Mouse (Mus musculus) kidney, postnatal 10 days (tissue): ENCODE measurements around the gene Il22ra1.
"Not testable (repeated sequence)": the region's sequence is repeated elsewhere in the genome, so short reads cannot be mapped to it uniquely, and the experiment has no call there.

ENCODE experiments used
- DNase-seq: peaks from one replicate; pipeline ENCODE4 v3.0.0; 2021; ENCODE audit warnings: mixed read lengths

The Il22ra1 gene

DNA sequence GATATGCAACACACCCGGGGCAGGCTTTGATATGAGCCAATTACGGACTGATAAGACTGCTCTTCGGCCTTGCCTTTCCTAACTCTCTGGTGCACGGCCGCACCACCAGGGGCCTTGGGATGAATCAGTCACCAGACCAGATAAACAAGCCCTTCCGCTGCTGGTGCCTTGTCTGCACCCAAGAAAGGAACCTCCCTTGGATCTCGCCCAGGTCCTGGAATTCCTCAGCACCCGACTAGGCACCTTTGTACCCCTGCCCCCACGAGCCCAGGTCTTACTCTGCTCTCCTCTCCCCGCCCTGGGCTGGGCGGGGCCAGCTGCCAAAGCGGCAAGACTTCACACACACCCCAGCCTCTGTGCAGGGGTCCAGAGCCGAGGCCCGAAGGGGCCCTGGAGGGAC lies at the start of gene Il22ra1:
Gene Il22ra1 (plus strand): TSS at position 356 of the 400 bp plus-strand sequence.
- DNase-seq = peak; percentile 77

DNA sequence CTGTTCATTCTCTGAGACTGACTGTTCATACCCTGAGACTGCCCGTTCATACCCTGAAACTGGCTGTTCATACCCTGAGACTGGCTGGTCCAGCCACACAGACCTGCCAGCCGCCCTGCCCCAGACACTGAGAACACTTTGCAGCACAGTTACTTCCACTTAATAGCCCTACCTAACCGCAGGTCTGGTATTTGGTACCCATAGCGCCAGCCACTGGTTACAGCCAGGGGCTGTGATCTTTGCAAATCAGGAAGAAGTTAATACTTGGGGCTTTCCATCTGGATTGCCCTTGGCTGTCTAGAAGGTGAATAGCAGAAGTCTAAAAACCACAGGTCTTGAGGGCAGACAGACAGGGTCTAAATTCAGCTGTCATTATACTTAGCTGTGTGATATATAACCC lies 48.7 kb upstream of the Il22ra1 start:
- no peak for DNase-seq

DNA sequence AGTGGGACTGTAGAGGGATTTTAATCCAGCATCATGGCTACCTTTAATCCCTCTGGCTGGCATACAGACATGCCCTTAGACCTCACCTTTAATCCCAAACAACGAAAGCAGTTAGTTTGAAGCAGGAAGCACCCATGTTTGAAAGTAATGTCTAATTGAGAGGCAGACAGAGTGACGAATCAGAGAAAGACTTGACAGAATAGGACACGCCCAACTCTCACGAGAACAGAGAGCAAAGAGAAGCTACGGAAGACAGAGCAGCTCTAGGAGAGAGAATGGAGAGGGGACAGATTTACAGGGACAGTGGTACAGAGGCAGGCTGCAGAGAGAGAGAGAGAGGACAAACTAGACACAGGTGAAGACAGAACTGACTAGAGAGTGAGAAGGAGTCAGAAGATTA lies 46.2 kb upstream of the Il22ra1 start:
- no peak for DNase-seq

DNA sequence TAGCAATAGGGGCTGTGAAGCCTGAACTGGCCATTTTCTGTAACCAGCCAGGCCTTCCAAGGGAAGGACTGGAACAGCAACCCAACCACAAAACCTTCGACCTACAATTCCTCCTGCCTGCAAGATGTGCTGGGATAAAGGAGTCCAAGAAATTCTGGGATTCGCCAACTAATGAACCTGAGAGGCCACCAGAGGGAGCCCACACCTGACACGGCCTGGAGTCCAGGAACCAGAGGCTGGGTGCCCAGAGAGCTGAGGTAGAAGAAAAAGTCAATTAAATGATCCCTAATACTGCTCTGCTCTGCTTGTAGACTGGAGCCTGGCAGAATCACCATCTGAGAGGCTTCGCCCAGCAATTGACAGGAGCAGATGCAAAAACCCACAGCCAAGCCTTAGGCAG lies 44.4 kb upstream of the Il22ra1 start:
- peak; percentile 76 for DNase-seq

DNA sequence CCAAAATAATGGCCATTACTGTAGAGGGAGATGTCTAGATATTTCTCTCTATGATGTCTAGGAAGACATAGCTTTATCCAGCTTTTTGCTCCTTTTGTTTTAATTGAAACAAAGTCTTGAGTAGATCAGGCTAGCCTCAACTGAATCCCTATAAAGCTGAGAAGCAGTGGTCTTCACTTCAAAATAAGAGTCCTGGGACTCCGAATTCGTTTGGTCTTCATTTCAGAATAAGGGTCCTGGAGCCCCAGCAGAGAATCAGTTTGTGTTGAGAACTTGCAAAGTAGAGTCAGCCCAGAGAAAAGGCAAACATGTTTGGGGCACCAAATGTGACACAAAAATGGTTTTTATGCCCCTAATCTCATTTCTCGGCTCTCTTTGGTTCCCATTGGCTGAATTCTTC lies 43.2 kb upstream of the Il22ra1 start:
- no peak for DNase-seq

DNA sequence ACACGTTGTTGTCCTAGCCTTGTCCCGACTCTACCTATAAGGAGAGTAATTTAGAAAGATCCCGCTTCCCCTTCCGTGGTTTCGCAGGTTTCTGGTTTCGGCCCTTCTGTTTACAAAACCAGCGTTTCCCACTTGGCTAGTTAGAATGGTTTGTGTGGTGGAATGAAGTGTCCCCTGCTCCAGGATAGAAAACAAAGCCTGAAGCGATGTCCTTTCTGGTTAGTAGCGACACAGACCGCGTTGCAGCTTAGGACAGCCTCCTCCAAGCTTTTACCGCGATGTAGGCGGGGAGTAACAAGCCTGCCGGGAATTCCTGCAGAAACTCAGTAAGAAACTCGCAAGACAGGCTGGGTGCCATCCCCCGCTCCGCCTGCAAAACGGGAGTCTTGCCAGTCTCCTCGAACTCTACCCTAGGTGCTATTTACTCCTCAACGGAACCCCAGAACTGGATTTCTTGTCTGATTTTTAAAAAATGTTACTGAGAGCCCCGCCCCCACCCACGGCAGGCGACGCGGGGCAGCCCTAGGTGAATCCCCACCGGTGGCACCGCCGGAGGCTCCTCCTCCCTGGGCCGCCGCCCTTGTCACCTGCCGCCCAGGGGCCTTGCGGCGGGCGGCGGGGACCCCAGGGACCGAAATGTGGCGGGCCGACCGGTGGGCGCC lies 41.9 kb upstream of the Il22ra1 start, which contains the start of gene Ifnlr1:
Gene Ifnlr1 (plus strand): TSS at position 382 of the 662 bp plus-strand sequence.
- DNase-seq = peak; percentile 70

DNA sequence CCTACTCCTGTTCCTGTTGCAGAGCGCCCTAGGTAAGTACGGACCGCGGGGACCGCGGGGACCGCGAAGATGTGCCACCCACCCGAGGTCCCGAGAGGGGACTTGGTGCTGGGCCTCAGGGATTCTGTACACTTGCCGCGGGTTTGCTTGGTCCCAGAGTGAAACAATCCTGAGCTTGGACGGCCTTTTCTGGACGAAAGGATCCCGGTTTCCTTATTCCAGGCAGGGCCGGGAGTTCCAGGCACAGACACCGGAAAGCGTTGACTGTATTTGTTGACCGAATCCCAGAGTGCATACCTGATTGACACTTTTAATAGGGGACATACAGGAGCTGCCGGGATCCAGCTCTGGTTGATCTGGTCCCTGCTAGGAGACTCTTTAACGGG lies 41.4 kb upstream of the Il22ra1 start:
- DNase-seq = no peak

DNA sequence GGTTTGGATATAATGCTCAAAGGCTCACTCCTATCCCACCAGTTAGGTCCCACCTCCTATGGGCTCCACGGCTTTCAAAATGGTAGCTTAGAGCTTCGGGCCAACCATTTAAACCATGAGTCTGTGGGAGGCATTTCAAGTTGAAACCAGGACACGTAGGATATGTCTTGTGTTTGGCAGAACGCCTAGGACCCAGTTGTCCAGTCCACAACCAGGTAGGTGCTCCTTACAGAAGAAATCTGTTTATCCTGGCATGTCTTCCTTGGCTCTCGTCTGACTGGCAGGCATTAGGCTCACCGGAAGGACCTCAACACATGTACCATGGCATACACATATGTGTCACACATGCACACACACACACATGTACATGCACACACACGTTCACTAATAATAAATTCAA lies 38.2 kb upstream of the Il22ra1 start:
- no peak for DNase-seq

DNA sequence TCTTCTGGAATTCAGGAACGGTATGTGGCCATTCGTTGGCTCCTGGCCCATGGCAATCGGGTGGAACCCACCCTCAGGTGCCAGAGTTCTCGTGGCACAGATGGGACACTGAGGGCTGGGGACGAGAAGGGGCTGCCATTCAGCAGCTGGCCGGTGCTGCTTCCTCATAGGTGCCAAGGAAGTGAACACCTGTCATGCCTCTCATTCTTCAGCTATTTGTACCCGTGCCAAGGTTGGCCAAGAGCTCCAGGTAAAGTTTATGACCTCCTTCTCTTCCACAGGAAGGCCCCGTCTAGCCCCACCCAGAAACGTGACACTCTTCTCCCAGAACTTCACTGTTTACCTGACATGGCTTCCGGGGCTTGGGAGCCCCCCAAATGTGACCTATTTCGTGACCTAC lies 37.7 kb upstream of the Il22ra1 start:
- no peak for DNase-seq

DNA sequence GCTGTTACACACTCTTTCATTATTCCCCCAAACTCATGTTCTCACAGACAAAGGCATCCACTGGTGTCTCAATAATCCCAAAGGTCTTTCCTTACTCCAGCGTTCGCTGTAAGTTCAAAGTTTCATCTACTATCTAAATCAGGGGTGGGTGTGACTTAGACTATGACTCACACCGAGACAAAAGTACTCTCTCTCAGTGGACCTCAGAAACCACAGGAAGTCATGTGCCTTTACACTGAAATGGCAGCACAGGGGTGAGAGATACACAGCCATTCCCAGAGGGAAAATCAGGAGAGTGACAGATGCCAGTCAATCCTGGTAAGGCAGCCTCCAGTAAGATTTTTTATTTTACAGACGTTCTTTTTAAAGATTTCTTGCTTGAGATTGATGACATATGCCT lies 35.1 kb upstream of the Il22ra1 start:
- no peak for DNase-seq

DNA sequence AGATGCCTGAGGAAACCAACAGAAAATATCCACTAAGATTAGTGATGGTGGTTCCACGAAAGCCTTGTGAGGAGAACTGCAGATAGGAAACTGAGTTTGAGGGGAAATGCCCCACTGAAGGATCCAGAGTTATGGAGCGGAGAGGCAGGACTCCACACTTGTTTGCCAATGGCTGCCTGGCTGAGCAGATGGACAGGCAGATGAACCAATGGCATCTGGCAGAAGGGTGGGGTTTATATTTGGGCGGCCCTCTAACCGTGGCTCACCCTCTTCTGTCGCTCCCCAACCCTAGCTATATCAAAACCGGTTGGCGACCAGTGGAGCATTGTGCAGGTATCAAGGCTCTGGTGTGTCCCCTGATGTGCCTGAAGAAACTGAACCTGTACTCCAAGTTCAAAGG lies 29.5 kb upstream of the Il22ra1 start:
- no peak for DNase-seq

DNA sequence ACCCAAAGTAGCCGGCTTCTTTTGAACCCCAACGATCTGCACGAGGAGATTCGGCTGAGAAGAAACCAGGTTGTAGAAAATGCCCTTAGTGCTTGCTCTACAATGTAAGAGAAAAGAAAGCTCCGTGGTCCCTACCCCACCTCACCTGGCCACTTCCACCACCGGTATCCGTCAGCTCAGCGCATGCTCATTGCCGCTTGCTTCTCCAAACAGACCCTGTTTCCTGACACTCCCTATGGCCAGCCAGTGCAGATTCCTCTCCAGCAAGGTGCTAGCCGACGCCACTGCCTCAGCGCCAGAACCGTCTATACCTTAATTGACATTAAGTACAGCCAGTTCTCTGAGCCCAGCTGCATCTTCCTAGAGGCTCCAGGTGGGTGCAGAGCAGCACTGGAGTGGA lies 24.5 kb upstream of the Il22ra1 start:
- DNase-seq = no peak

DNA sequence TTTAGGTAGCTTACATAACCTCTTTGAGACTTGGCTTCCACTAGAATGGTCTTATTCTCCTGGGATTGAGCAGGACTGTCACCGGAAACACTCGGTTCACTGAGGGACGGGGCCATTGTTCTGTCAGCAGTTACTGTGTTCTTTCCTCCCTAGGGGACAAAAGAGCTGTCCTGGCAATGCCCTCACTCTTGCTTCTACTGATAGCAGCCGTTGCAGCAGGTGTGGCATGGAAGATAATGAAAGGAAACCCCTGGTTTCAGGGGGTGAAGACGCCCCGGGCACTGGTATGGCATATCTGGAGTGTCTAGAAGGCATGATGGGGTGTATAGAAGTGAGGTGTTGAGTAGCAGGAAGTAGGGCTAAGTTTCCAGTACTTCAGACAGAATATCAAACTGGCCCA lies 24.0 kb upstream of the Il22ra1 start:
- DNase-seq = peak; percentile 35

DNA sequence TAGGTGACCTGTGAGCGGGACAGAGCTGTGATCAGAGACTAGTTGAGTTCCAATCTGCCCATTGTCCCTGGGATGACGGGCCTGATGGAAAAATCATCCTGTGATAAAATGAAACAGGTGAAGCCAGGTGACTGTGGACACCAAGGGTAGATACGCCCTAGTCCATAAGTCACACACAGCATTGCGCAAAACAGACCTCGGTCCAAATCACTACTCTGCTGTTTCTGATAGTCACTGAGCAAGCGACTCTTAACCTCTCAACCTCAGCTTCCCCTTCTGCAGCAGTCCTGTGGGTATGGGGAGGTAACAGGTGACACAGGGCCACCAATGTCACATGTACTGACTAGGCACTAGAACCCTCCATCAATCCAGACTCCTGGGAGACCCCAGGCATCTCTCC lies 21.9 kb upstream of the Il22ra1 start:
- no peak for DNase-seq

DNA sequence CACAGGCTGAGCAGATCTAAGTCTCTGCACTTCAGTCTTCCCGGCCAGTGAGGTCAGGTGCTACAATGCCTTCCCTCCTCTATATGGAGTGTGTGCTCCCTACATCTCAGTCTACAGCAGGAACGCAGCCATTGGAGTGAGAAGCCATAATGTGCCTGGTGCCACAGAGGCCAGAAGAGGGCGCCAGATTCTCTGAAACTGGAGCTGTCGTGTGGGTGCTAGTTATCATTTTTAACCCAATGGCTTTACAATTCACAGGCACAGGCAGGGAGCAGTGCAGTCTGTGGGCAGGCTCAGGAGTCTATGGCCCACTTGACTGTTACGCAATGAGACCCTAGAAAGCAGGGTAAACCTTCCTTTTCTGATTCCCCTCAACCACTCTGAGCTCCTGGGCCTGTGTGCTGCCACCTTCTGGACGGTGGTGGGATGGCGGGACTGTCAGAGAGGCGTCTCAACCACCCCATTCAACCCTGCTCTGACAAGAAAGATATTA lies 18.9 kb upstream of the Il22ra1 start:
- peak; percentile 89 for DNase-seq

DNA sequence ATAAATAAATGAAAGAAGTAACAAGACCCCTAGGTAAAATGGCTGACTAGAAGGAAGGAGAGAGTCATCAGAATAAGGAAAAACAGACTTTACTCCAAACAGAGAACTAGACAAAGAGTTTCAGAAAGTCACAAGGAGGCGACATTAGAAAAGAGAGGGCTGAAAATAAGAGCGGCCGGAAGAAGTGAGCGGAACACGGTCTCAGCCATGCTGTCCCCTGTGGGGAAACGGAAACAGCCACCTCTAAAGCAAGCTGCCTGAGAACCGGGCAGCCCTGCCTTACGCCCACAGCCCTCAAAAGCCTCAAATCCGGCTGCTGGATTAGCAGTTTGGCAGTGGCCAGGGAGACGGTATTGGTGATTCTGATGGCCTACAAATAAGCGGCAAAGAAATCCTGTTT lies 18.4 kb upstream of the Il22ra1 start:
- no peak for DNase-seq

DNA sequence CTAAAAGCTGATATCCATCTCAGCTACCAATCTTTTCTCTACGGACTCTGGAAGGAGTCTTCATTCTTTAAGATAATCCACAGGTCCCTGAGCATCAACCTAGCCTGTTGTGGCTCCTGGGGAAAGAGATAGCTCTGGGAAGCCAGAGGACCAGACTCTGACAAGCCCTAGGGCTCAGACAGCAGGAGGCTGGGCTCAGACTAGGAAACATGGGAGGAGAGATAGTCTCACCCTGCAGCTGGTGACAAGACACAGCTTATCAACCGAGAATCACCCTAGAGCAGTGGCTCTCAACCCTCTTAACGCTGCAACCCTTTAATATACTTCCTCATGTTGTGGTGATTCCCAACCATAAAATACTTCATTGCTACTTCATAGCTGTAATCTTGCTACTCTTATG lies 17.6 kb upstream of the Il22ra1 start:
- no peak for DNase-seq

DNA sequence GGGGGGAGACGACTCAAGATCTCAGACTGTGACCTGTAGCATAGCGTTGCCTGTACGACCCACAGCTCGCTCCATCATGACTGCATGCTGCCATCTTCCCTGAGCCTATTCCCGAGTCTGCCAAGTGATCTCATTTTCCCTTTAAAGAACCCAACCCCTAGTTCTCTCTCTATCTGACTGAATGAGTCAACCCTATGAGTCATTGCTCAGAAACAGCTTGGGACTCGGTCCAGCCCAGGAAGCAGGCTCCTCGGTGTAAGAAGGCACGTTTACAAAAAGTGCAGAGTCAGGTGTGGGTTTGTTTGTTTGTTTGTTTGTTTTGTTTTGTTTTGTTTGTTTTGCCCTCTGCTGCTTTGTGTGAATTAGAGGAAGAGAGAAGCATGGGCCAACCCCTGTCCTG lies 13.2 kb upstream of the Il22ra1 start:
- DNase-seq = no peak

DNA sequence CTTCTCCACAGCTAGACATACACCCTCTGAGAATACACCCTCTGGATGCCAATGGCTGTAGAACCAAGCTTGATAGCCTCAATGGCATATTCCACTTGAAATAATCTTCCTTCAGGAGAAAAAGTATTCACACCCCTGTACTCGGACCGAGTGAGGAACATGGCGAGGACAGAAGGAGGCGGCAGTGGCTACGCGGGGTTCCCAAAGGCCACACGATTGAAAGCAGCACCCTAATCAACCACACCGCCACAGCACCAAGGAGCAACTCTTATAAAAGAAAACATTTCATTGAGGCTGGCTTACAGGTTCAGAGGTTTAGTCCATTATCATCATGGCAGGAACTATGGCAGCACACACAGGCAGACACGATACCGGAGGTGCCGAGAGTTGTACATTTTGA lies 11.5 kb upstream of the Il22ra1 start:
- DNase-seq = not testable (repeated sequence)

DNA sequence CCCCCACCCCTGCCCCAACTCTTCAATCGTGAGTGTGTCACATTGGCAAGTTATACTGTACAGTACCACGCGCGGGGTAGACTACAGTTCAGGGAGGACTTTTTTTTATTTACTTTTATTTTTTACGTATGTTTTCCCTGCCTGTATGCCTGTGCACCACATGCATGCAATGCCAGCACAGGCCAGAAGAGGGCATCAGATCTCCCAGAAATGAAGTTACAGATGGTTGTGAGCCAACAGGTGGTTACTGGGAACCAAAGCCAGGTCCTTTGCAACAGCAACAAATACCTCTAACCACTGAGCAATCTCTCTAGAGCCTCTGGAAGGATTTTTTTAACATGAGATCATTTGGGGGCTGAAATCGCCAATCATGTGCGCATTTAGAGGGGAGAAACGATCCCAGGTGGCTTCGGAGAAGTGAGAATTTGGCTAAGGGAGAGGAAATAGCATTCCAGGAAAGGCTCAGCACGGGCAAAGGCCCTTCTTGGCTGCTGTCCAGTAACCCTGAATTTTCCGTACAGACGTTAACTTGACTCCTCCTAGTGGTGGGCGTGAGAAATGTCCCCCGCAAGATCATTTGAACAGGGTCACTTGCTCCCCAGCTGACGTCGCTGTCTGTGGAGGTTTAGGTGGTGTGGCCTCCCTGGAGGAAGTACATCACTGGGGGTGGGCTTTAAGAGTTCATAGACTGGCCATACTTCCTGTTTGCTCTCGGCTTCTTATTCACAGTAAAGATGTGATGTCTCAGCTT lies 5.3 kb upstream of the Il22ra1 start:
- DNase-seq = peak; percentile 11

DNA sequence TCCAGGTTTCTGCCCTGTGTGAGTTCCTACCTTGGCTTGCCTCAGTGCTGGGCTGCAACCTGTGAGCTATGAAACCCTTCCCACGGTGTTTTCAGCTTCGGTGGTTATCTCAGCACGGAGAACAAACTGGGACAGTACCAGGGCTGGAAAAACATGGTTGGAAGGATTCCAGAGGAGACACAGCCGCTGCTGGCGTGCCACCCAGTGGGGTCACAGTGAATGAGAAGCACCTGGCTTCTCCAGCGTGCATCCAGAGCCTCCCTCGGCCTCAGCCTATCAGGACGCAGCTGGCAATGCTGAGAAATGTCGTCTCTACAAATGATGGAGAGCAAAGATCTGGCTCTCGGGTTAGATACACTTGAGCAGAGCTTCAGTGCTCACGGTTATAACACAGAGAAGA lies 1.6 kb upstream of the Il22ra1 start:
- no peak for DNase-seq

DNA sequence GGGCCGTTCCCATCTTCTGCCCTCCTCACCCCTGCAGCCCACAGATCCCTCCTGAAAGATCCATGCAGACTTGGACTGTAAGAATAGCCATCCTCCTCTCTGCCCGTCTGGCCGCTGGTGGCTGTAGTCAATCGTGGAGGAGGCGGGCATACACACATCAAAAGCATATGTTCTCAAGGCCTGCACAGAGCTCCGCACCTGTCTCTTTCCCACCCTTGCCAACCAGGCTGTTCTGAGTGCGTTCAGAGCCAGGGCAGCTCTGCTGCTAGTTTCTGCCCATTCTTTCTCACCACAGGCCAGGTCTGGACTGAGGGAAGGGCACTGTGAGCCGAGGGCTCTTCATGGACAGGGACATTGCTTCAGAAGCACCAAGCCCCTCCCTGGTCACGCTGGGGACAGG lies 2.2 kb downstream of the Il22ra1 start:
- no peak for DNase-seq

DNA sequence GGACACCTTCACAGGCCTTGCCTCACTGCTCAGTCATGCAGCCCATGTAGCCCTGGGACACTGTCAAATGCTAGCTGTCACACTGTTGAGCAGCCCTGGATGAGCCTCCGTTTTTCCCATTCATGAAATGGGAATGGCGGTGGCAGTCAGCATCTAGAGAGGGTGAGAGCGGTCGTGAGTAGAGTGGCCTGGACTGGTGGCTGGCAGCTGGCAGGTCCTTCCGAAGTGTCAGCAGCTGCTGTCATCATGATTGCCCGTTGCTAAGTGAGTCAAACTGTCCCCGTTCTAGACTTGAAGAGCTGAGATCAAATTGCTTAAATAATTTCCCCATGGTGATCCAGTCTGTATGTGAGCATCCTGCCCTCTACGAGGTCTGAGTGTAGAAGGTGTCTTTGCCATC lies 3.0 kb downstream of the Il22ra1 start:
- DNase-seq = no peak

DNA sequence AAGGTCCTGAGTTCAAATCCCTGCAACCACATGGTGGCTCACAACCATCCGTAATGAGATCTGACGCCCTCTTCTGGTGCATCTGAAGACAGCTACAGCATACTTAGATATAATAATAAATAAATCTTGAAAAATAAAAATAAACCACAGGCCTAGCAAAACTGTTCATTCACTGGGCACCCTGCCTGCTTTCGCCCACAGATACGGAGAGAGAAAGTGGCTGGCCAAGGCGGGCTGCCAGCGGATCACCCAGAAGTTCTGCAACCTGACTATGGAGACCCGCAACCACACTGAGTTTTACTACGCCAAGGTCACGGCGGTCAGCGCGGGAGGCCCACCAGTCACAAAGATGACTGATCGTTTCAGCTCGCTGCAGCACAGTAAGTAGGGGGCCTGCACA lies 5.9 kb downstream of the Il22ra1 start:
- DNase-seq = no peak

DNA sequence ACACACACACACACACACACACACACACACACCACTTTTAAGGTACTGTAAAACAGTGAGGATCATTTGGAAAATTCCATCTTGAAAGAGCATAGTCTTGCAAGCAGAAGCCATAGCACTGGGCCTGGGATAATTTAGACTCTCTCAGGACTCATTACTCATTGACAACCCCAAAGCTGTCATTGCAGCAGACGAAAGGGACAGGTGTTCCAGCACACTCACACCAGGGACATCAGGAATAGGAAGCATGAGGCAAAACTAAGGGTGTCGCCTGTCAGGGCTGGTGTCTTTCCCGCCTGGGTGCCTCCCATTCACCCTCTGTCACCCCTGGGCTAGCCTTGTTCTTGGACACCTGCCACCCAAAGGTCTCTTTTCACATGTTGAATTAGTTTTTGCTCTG lies 8.9 kb downstream of the Il22ra1 start:
- no peak for DNase-seq
